15 mouse cellular contexts compared by ENCODE assay signal in the genomic region with DNA sequence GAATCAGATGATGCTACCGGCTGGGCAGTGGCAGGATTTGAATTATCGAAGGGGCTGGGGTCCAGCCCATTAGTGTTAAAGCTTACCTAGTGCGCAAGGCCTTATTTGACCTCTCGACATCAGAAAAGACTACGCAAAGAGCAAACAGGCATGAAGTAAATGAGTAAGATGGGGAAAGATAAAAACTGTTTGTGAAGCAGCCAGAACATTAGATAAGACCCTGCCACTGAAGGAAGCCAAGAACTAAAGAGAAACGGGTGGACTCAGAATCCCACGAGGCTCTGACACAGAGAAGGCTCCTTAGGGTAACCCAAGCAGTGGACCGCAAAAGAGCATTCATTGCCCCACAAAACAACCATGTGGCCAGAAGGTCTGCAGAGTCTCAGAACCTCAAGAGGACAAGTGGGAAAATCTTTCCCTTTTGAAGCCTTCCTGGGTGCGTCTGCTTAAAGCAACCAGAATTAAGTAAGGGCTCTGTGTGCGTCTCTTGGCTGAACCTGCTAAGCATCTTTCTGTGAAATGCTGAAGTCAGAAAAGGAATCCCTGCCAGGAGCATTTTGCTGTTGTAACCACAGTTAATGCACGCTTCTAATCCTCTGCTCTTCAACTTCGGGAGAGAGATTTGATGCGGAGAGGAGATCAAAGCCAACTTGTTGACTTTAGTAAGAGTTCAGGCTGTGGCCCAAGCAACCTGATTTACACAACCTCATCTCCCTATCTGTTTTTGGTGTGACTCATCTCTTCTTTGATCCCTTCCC. TPM values are rescaled to one million over a fixed set of nuclear protein-coding genes. Genes with fewer than 3 reads are reported as not detected.
DNase-seq lines count a peak whose midpoint lies in the region; ATAC-seq and TF ChIP-seq lines count a peak whose summit lies in the region.
"Had no signal": no experiment of that assay in that cellular context is flagged by ENCODE, and none has a peak within 500 bp of the region (broad histone marks: within the 10 kb centered on the region; RNA-seq: fewer than 3 reads in every experiment).

No protein-coding gene starts in this region.

- WGBS in liver, adult 2 months, result 48% methylated on average over 13 of the region's 13 CpGs
- 59% methylated on average over 13 of the region's 13 CpGs for WGBS in liver, embryonic 12.5 days (ENCODE audit: insufficient replicate concordance)
- 40% methylated on average over 13 of the region's 13 CpGs for WGBS in embryonic facial prominence, embryonic 14.5 days
- WGBS in stomach, embryonic 15.5 days, result 27% methylated on average over 13 of the region's 13 CpGs

- H3K79me2 ChIP-seq in liver, adult 2 months (ENCODE audit: control insufficient read depth, insufficient read depth, low read length), result no peaks in the 10 kb centered on the region

- H3K9me3 ChIP-seq in liver, embryonic 12.5 days (replicated peaks), result no peaks in the 10 kb centered on the region
- no peaks in the 10 kb centered on the region for H3K9me3 ChIP-seq in embryonic facial prominence, embryonic 14.5 days (ENCODE audit: control insufficient read depth, low read length)
- H3K9me3 ChIP-seq in stomach, embryonic 15.5 days, result no peaks in the 10 kb centered on the region
- H3K9me3 ChIP-seq: forebrain, embryonic 10.5 days; limb, embryonic 12.5 days; neural tube, embryonic 15.5 days had no signal

- no peaks in the 10 kb centered on the region for H3K36me3 ChIP-seq in liver, adult 2 months (ENCODE audit: control insufficient read depth, insufficient read depth, low read length)
- H3K36me3 ChIP-seq in liver, embryonic 12.5 days, result no peaks in the 10 kb centered on the region
- no peaks in the 10 kb centered on the region for H3K36me3 ChIP-seq in embryonic facial prominence, embryonic 14.5 days (ENCODE audit: control insufficient read depth, insufficient read depth, low read length)
- H3K36me3 ChIP-seq in stomach, embryonic 15.5 days, result no peaks in the 10 kb centered on the region
- H3K36me3 ChIP-seq: forebrain, embryonic 10.5 days; limb, embryonic 12.5 days; neural tube, embryonic 15.5 days had no signal

- no peak overlapping the region for H3K4me2 ChIP-seq in liver, embryonic 12.5 days
- H3K4me2 ChIP-seq in embryonic facial prominence, embryonic 14.5 days (ENCODE audit: low read depth, low read length), result no peak overlapping the region
- no peak overlapping the region for H3K4me2 ChIP-seq in stomach, embryonic 15.5 days
- H3K4me2 ChIP-seq: limb, embryonic 12.5 days; neural tube, embryonic 15.5 days had no signal

- TF ChIP-seq CTCF in gastrocnemius, adult 2 months (IDR thresholded peaks at IDR 0.05), result no peak
- no peak for TF ChIP-seq CTCF in liver, adult 2 months (IDR thresholded peaks at IDR 0.05; ENCODE audit: low read depth, low read length)

- no peak overlapping the region for H3K4me3 ChIP-seq in gastrocnemius, adult 2 months
- H3K4me3 ChIP-seq in liver, adult 2 months (ENCODE audit: insufficient read depth, low read depth, low read length), result no peak overlapping the region
- no peak overlapping the region for H3K4me3 ChIP-seq in liver, embryonic 12.5 days
- H3K4me3 ChIP-seq in embryonic facial prominence, embryonic 14.5 days (ENCODE audit: low read depth, low read length), result no peak overlapping the region
- no peak overlapping the region for H3K4me3 ChIP-seq in stomach, embryonic 15.5 days (replicated peaks)
- H3K4me3 ChIP-seq: forebrain, embryonic 10.5 days; limb, embryonic 12.5 days; neural tube, embryonic 15.5 days had no signal

- peak overlapping the region; percentile 46; the same call in 1 of the 2 replicates for H3K27ac ChIP-seq in gastrocnemius, adult 2 months
- no peak overlapping the region for H3K27ac ChIP-seq in liver, adult 2 months (replicated peaks; ENCODE audit: insufficient read depth, low read depth, low read length)
- H3K27ac ChIP-seq in liver, embryonic 12.5 days, result no peak overlapping the region
- no peak overlapping the region for H3K27ac ChIP-seq in embryonic facial prominence, embryonic 14.5 days (replicated peaks; ENCODE audit: low read depth, low read length)
- peak overlapping the region; percentile 36 for H3K27ac ChIP-seq in stomach, embryonic 15.5 days
- H3K27ac ChIP-seq: forebrain, embryonic 10.5 days; limb, embryonic 12.5 days; neural tube, embryonic 15.5 days had no signal

- ATAC-seq in liver, embryonic 12.5 days, result no peak
- ATAC-seq in embryonic facial prominence, embryonic 14.5 days (ENCODE audit: low read depth), result peak; percentile 84
- peak; percentile 37; the same call in 1 of the 2 replicates for ATAC-seq in stomach, embryonic 15.5 days (ENCODE audit: insufficient read depth, low FRiP score, low read depth)
- no peak for ATAC-seq in inflammation-experienced regulatory T-cells, adult 6 months

- peak; percentile 23 for DNase-seq in gastrocnemius, adult 2 months
- no peak for DNase-seq in gastrocnemius, postnatal 14 days
- DNase-seq in liver, adult 2 months (ENCODE audit: extremely low read depth, low read depth, low spot score), result peak; percentile 55
- peak; percentile 93 for DNase-seq in embryonic facial prominence, embryonic 14.5 days (ENCODE audit: low spot score)
- no peak for DNase-seq in ovary, postnatal 10 days (ENCODE audit: low spot score)
- DNase-seq: adrenal gland, postnatal 14 days; cerebellum, postnatal 10 days; kidney, adult 11 months; kidney, postnatal 25 days had no signal

- no peak overlapping the region for H3K9ac ChIP-seq in liver, adult 2 months (ENCODE audit: low read depth, low read length)
- no peak overlapping the region for H3K9ac ChIP-seq in liver, embryonic 12.5 days
- no peak overlapping the region for H3K9ac ChIP-seq in embryonic facial prominence, embryonic 14.5 days (ENCODE audit: low read depth, low read length)
- H3K9ac ChIP-seq in stomach, embryonic 15.5 days, result no peak overlapping the region
- H3K9ac ChIP-seq: limb, embryonic 12.5 days; neural tube, embryonic 15.5 days had no signal

- intact Hi-C loops in gastrocnemius, adult 2 months (cut with DNase I), result no loop called here
- intact Hi-C loops in gastrocnemius, postnatal 14 days (cut with DNase I; ENCODE audit: low total_unique reads), result no loop called here

- no peak for TF ChIP-seq POLR2A in liver, adult 2 months (IDR thresholded peaks at IDR 0.05; ENCODE audit: extremely low read depth, insufficient read depth, low read length)

- no peaks in the 10 kb centered on the region for H3K27me3 ChIP-seq in liver, adult 2 months (ENCODE audit: control insufficient read depth, insufficient read depth, low read length)
- H3K27me3 ChIP-seq in liver, embryonic 12.5 days (replicated peaks), result no peaks in the 10 kb centered on the region
- no peaks in the 10 kb centered on the region for H3K27me3 ChIP-seq in embryonic facial prominence, embryonic 14.5 days (replicated peaks; ENCODE audit: control insufficient read depth, insufficient read depth, low read length)
- no peaks in the 10 kb centered on the region for H3K27me3 ChIP-seq in stomach, embryonic 15.5 days (replicated peaks)
- H3K27me3 ChIP-seq: limb, embryonic 12.5 days; neural tube, embryonic 15.5 days had no signal

- H3K4me1 ChIP-seq in liver, adult 2 months (ENCODE audit: control insufficient read depth, insufficient read depth, low read length), result no peaks in the 10 kb centered on the region
- H3K4me1 ChIP-seq in liver, embryonic 12.5 days, result no peaks in the 10 kb centered on the region
- no peaks in the 10 kb centered on the region for H3K4me1 ChIP-seq in embryonic facial prominence, embryonic 14.5 days (ENCODE audit: control insufficient read depth, insufficient read depth, low read length)
- H3K4me1 ChIP-seq in stomach, embryonic 15.5 days, result 0 out of 2 replicates have a peak, but pooled peaks cover 7% of the 10 kb centered on the region
- H3K4me1 ChIP-seq: forebrain, embryonic 10.5 days; limb, embryonic 12.5 days; neural tube, embryonic 15.5 days had no signal

RNA-seq across cellular contexts. Expression of a gene that starts 19.7 kb away (rescaled TPM):
- 1 to 10 TPM; 4.1 to 6.2 TPM for total RNA-seq in gastrocnemius, adult 2 months (2021)
- total RNA-seq in gastrocnemius, postnatal 14 days (2021), result 10 to 100 TPM; 28.1 to 28.6 TPM
- 73.6 and 76.8 TPM in 2 replicates for total RNA-seq in liver, adult 2 months (2014; rRNA removed)
- polyA plus RNA-seq in liver, adult 2 months (2012; rRNA removed), result 26.0 and 30.1 TPM in 2 replicates
- 26.2 and 27.5 TPM in 2 replicates for polyA plus RNA-seq in liver, embryonic 12.5 days (2016; fragmentation: Nextera tagmentation; extraction: Ambion mirVana)
- polyA plus RNA-seq in embryonic facial prominence, embryonic 14.5 days (2014; fragmentation: Nextera tagmentation; extraction: Ambion mirVana), result 165 and 169 TPM in 2 replicates
- 224 and 252 TPM in 2 replicates for polyA plus RNA-seq in stomach, embryonic 15.5 days (2015; fragmentation: Nextera tagmentation; extraction: Ambion mirVana)
- 1 to 10 TPM; 1.4 to 4.7 (median 2.2) TPM for polyA plus RNA-seq in inflammation-experienced regulatory T-cells, adult 6 months (2017; shearing (Covaris generic))

Comparison
In these comparisons a context has a peak if more than half of its experiments do, and no peak if none do; other contexts are left out.
1. DNase-seq: peak in gastrocnemius, adult 2 months (single experiment), liver, adult 2 months (single experiment) and embryonic facial prominence, embryonic 14.5 days (single experiment); none in gastrocnemius, postnatal 14 days (single experiment) and ovary, postnatal 10 days (single experiment).
2. H3K27ac ChIP-seq: peak in gastrocnemius, adult 2 months (single experiment) and stomach, embryonic 15.5 days (single experiment); none in liver, adult 2 months (single experiment), liver, embryonic 12.5 days (single experiment) and embryonic facial prominence, embryonic 14.5 days (single experiment).
3. ATAC-seq: peak in embryonic facial prominence, embryonic 14.5 days (single experiment) and stomach, embryonic 15.5 days (single experiment); none in liver, embryonic 12.5 days (single experiment) and inflammation-experienced regulatory T-cells, adult 6 months (single experiment).